Mouse (Mus musculus): ENCODE measurements around the gene Emcn.

GRCm38 (mm10) chr3:137340938-137341337 lies at the start of gene Emcn:
- TF ChIP-seq CTCF (IDR thresholded peaks at IDR 0.05; ENCODE audit: insufficient read depth, low read length), result no peak
- TF ChIP-seq POLR2A (IDR thresholded peaks at IDR 0.05; ENCODE audit: borderline replicate concordance, extremely low read depth, low read depth, low read length), result no peak

All from lung, adult 2 months (tissue).